Comparison of ENCODE assay signal across 28 mouse cellular contexts in the genomic region with DNA sequence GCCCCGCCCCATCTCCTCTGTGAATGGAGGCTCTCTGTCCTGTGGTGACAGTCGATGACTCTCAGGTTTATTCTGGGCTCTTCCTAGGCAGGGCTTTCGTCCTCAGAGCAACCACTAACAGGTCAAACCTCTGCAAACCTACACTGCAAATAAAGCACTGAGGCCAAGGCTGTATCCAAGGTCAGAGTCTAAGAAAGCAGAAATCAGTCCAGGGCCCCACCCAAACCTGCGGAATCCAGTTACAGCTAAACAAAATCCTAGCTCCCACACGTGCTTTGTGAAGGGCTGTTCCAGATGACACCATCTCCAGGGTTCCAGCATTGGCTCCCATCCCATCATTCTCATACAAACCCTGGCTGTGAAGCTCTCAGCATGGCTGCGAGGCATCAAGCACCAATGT. TPM values are rescaled to one million over a fixed set of nuclear protein-coding genes. Genes with fewer than 3 reads are reported as not detected.
A peak's percentile ranks its signal among the peaks of the same experiment; 100 is the strongest.
DNase-seq lines count a peak whose midpoint lies in the region; ATAC-seq and TF ChIP-seq lines count a peak whose summit lies in the region.
"Had no signal": no experiment of that assay in that cellular context is flagged by ENCODE, and none has a peak within 500 bp of the region (broad histone marks: within the 10 kb centered on the region; RNA-seq: fewer than 3 reads in every experiment).

No protein-coding gene starts in this region.

- H3K4me1 ChIP-seq in intestine, embryonic 15.5 days (replicated peaks), result no peaks in the 10 kb centered on the region
- H3K4me1 ChIP-seq in intestine, postnatal 0 days (replicated peaks; ENCODE audit: control insufficient read depth, insufficient read depth, low read length), result no peaks in the 10 kb centered on the region
- no peaks in the 10 kb centered on the region for H3K4me1 ChIP-seq in forebrain, embryonic 16.5 days (replicated peaks; ENCODE audit: control insufficient read depth, insufficient read depth, low read length)
- H3K4me1 ChIP-seq in lung, adult 2 months (ENCODE audit: control insufficient read depth, insufficient read depth, low read length), result no peaks in the 10 kb centered on the region
- H3K4me1 ChIP-seq in hindbrain, embryonic 12.5 days, result peaks cover 3% of the 10 kb centered on the region; the same call in 1 of the 2 replicates
- H3K4me1 ChIP-seq: heart, embryonic 12.5 days; heart, embryonic 15.5 days had no signal

- H3K36me3 ChIP-seq in intestine, embryonic 15.5 days, result no peaks in the 10 kb centered on the region
- no peaks in the 10 kb centered on the region for H3K36me3 ChIP-seq in intestine, postnatal 0 days (ENCODE audit: control insufficient read depth, insufficient read depth)
- no peaks in the 10 kb centered on the region for H3K36me3 ChIP-seq in forebrain, embryonic 16.5 days (ENCODE audit: control insufficient read depth, insufficient read depth)
- no peaks in the 10 kb centered on the region for H3K36me3 ChIP-seq in hindbrain, embryonic 12.5 days
- H3K36me3 ChIP-seq: forebrain, embryonic 10.5 days; heart, embryonic 15.5 days; hindbrain, embryonic 10.5 days had no signal

- WGBS in intestine, embryonic 15.5 days, result 61% methylated on average over 6 of the region's 6 CpGs
- WGBS in intestine, postnatal 0 days, result 51% methylated on average over 6 of the region's 6 CpGs
- WGBS in large intestine, adult 2 months, result 33% methylated on average over 6 of the region's 6 CpGs
- 84% methylated on average over 6 of the region's 6 CpGs for WGBS in forebrain, embryonic 16.5 days
- 68% methylated on average over 6 of the region's 6 CpGs for WGBS in lung, adult 2 months
- WGBS in hindbrain, embryonic 12.5 days, result 81% methylated on average over 6 of the region's 6 CpGs

- H3K27me3 ChIP-seq in intestine, embryonic 15.5 days (replicated peaks), result no peaks in the 10 kb centered on the region
- no peaks in the 10 kb centered on the region for H3K27me3 ChIP-seq in intestine, postnatal 0 days (replicated peaks; ENCODE audit: control insufficient read depth, insufficient read depth, low read length)
- no peaks in the 10 kb centered on the region for H3K27me3 ChIP-seq in forebrain, embryonic 16.5 days (replicated peaks; ENCODE audit: control insufficient read depth, insufficient read depth, low read length)
- H3K27me3 ChIP-seq in hindbrain, embryonic 12.5 days, result no peaks in the 10 kb centered on the region; the same call in none of the 2 replicates
- H3K27me3 ChIP-seq: forebrain, embryonic 13.5 days had no signal

- no peak overlapping the region for H3K27ac ChIP-seq in intestine, embryonic 15.5 days
- no peak overlapping the region for H3K27ac ChIP-seq in intestine, postnatal 0 days (ENCODE audit: low read depth, low read length)
- no peak overlapping the region for H3K27ac ChIP-seq in forebrain, embryonic 16.5 days (ENCODE audit: low read length)
- no peak overlapping the region for H3K27ac ChIP-seq in hindbrain, embryonic 12.5 days
- H3K27ac ChIP-seq: forebrain, embryonic 10.5 days; forebrain, embryonic 13.5 days; gastrocnemius, adult 2 months; heart, embryonic 15.5 days; hindbrain, embryonic 10.5 days; hindbrain, embryonic 14.5 days; hindbrain, postnatal 0 days had no signal

- no peak for TF ChIP-seq CTCF in intestine, postnatal 0 days (IDR thresholded peaks at IDR 0.05; ENCODE audit: low read depth)
- TF ChIP-seq CTCF in lung, adult 2 months (IDR thresholded peaks at IDR 0.05; ENCODE audit: insufficient read depth, low read length), result no peak

- peak; percentile 34; the same call in 1 of the 2 replicates for ATAC-seq in intestine, embryonic 15.5 days
- ATAC-seq in intestine, postnatal 0 days, result no peak
- no peak for ATAC-seq in forebrain, embryonic 16.5 days
- ATAC-seq in hindbrain, embryonic 12.5 days (ENCODE audit: low FRiP score), result no peak
- ATAC-seq: activated CD4-positive, CD25-positive, alpha-beta regulatory T cell, adult 4 months; forebrain, embryonic 13.5 days; forebrain, postnatal 0 days; hindbrain, postnatal 0 days; inflammation-experienced regulatory T-cells, adult 6 months had no signal

- H3K9ac ChIP-seq in intestine, embryonic 15.5 days, result no peak overlapping the region
- H3K9ac ChIP-seq in intestine, postnatal 0 days (ENCODE audit: low read depth, low read length), result no peak overlapping the region
- H3K9ac ChIP-seq in forebrain, embryonic 16.5 days (replicated peaks; ENCODE audit: low read depth, low read length), result no peak overlapping the region
- no peak overlapping the region for H3K9ac ChIP-seq in hindbrain, embryonic 12.5 days
- H3K9ac ChIP-seq: forebrain, embryonic 13.5 days; forebrain, postnatal 0 days; heart, embryonic 12.5 days; heart, embryonic 15.5 days; hindbrain, embryonic 14.5 days had no signal

- no peaks in the 10 kb centered on the region for H3K9me3 ChIP-seq in intestine, embryonic 15.5 days
- no peaks in the 10 kb centered on the region for H3K9me3 ChIP-seq in intestine, postnatal 0 days (ENCODE audit: control insufficient read depth)
- H3K9me3 ChIP-seq in forebrain, embryonic 16.5 days (ENCODE audit: control insufficient read depth, low read length), result no peaks in the 10 kb centered on the region
- H3K9me3 ChIP-seq in hindbrain, embryonic 12.5 days (replicated peaks), result no peaks in the 10 kb centered on the region
- H3K9me3 ChIP-seq: forebrain, embryonic 10.5 days; forebrain, embryonic 13.5 days; heart, embryonic 12.5 days; heart, embryonic 15.5 days; hindbrain, embryonic 10.5 days had no signal

- no peak for TF ChIP-seq POLR2A in lung, adult 2 months (IDR thresholded peaks at IDR 0.05; ENCODE audit: borderline replicate concordance, extremely low read depth, low read depth, low read length)

- no peak overlapping the region for H3K4me3 ChIP-seq in intestine, embryonic 15.5 days (replicated peaks)
- H3K4me3 ChIP-seq in intestine, postnatal 0 days (ENCODE audit: low read depth, low read length), result no peak overlapping the region
- no peak overlapping the region for H3K4me3 ChIP-seq in forebrain, embryonic 16.5 days (replicated peaks; ENCODE audit: low read length)
- H3K4me3 ChIP-seq in lung, adult 2 months (replicated peaks; ENCODE audit: extremely low read depth, low read depth, low read length), result no peak overlapping the region
- no peak overlapping the region for H3K4me3 ChIP-seq in hindbrain, embryonic 12.5 days
- H3K4me3 ChIP-seq: forebrain, embryonic 10.5 days; forebrain, embryonic 13.5 days; gastrocnemius, adult 2 months; heart, embryonic 12.5 days; heart, embryonic 15.5 days; hindbrain, embryonic 10.5 days had no signal

- H3K4me2 ChIP-seq in intestine, embryonic 15.5 days (replicated peaks), result no peak overlapping the region
- no peak overlapping the region for H3K4me2 ChIP-seq in intestine, postnatal 0 days (replicated peaks; ENCODE audit: low read depth)
- H3K4me2 ChIP-seq in forebrain, embryonic 16.5 days (ENCODE audit: low read length), result no peak overlapping the region
- H3K4me2 ChIP-seq in hindbrain, embryonic 12.5 days (replicated peaks), result no peak overlapping the region
- H3K4me2 ChIP-seq: forebrain, embryonic 13.5 days; heart, embryonic 12.5 days; heart, embryonic 15.5 days; hindbrain, embryonic 14.5 days had no signal

- peak; percentile 4 for DNase-seq in WW6 (ENCODE audit: low read depth, low spot score)
- DNase-seq in large intestine, adult 2 months (ENCODE audit: low read depth, low spot score), result peak; percentile 35
- no peak for DNase-seq in lung, adult 2 months
- DNase-seq in ovary, postnatal 36 days (ENCODE audit: low spot score), result no peak
- DNase-seq: adrenal gland, adult 8-10 months; adrenal gland, postnatal 36 days; cerebellum, adult 18-20 months; cerebellum, adult 9-10 months; cerebellum, postnatal 14 days; forebrain, postnatal 0 days; gastrocnemius, adult 2 months; gastrocnemius, postnatal 14 days; heart, adult 11 months; heart, postnatal 10 days; heart, postnatal 36 days had no signal

RNA-seq across cellular contexts. Expression of a gene that starts 30.2 kb away (rescaled TPM):
- polyA plus RNA-seq in intestine, embryonic 15.5 days (2015; fragmentation: Nextera tagmentation; extraction: Ambion mirVana), result 25.7 and 27.0 TPM in 2 replicates
- 7.7 and 9.1 TPM in 2 replicates for polyA plus RNA-seq in intestine, postnatal 0 days (2015; fragmentation: Nextera tagmentation; extraction: Ambion mirVana)
- 7.9 and 8.7 TPM in 2 replicates for polyA plus RNA-seq in large intestine, adult 2 months (2012; rRNA removed)
- 34.2 and 38.4 TPM in 2 replicates for polyA plus RNA-seq in forebrain, embryonic 16.5 days (2015; fragmentation: Nextera tagmentation; extraction: Ambion mirVana)
- polyA plus RNA-seq in lung, adult 2 months (2012; rRNA removed), result 7.4 and 9.8 TPM in 2 replicates
- polyA plus RNA-seq in hindbrain, embryonic 12.5 days (2016; fragmentation: Nextera tagmentation; extraction: Ambion mirVana), result 34.9 and 37.2 TPM in 2 replicates

RNA-seq across cellular contexts. Expression of a gene that starts 39.9 kb away (rescaled TPM):
- 2.8 and 4.4 TPM in 2 replicates for polyA plus RNA-seq in intestine, embryonic 15.5 days (2015; fragmentation: Nextera tagmentation; extraction: Ambion mirVana)
- polyA plus RNA-seq in intestine, postnatal 0 days (2015; fragmentation: Nextera tagmentation; extraction: Ambion mirVana), result 0.81 and 1.0 TPM in 2 replicates
- polyA plus RNA-seq in large intestine, adult 2 months (2012; rRNA removed), result 1.7 and 2.6 TPM in 2 replicates
- 4.2 and 5.5 TPM in 2 replicates for polyA plus RNA-seq in forebrain, embryonic 16.5 days (2015; fragmentation: Nextera tagmentation; extraction: Ambion mirVana)
- polyA plus RNA-seq in lung, adult 2 months (2012; rRNA removed), result 26.6 and 28.1 TPM in 2 replicates
- 15.2 and 16.2 TPM in 2 replicates for polyA plus RNA-seq in hindbrain, embryonic 12.5 days (2016; fragmentation: Nextera tagmentation; extraction: Ambion mirVana)

Comparison
In these comparisons a context has a peak if more than half of its experiments do, and no peak if none do; other contexts are left out.
1. DNase-seq: peak in WW6 (single experiment) and large intestine, adult 2 months (single experiment); none in lung, adult 2 months (single experiment) and ovary, postnatal 36 days (single experiment).